Mouse (Mus musculus): ENCODE results near the gene Frmd5.

DNA sequence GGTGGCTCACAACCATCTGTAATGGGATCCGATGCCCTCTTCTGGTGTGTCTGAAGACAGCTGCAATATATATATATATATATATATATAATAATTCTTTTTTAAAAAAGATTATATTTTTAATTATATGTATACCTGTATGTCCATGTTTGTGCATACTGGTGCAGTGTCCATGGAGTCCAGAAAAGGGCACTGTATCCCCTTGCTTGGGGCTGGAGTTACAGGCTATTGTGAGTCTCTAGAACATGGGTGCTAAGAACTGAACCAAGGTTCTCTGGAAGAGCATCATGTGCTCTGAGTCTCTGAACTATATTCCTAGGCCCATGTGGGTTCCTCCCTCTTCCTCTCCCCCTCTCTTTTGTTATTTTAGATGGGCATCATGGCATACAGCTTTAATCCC lies 50.6 kb downstream of the Frmd5 start:
- no peak for TF ChIP-seq CTCF (IDR thresholded peaks at IDR 0.05; ENCODE audit: low read depth)
- no peak for TF ChIP-seq EP300 (optimal IDR thresholded peaks at IDR 0.05)

Measured in stomach, postnatal 0 days (tissue).